Mouse (Mus musculus): Measurements from ENCODE around the gene Ssna1.

Gene Ssna1

GRCm38 (mm10) chr2:25231038-25231437 lies 41.2 kb downstream of the Ssna1 start:
- DNase-seq (ENCODE audit: low read depth, low spot score): no peak

GRCm38 (mm10) chr2:25230581-25230980 lies 41.7 kb downstream of the Ssna1 start:
- no peak for DNase-seq (ENCODE audit: low read depth, low spot score)

GRCm38 (mm10) chr2:25229582-25229981 lies 42.7 kb downstream of the Ssna1 start:
- no peak for DNase-seq (ENCODE audit: low read depth, low spot score)

GRCm38 (mm10) chr2:25228995-25229530 lies 43.2 kb downstream of the Ssna1 start:
- no peak for DNase-seq (ENCODE audit: low read depth, low spot score)

GRCm38 (mm10) chr2:25228431-25228889 lies 43.8 kb downstream of the Ssna1 start:
- peak; percentile 93 for DNase-seq (ENCODE audit: low read depth, low spot score)

GRCm38 (mm10) chr2:25227406-25227805 lies 44.8 kb downstream of the Ssna1 start:
- no peak for DNase-seq (ENCODE audit: low read depth, low spot score)

- DNase-seq (ENCODE audit: low read depth, low spot score): no peak
Measured at GRCm38 (mm10) chr2:25226864-25227263, 45.4 kb downstream of the Ssna1 start.

GRCm38 (mm10) chr2:25225811-25226379 lies 46.3 kb downstream of the Ssna1 start:
- peak; percentile 20 for DNase-seq (ENCODE audit: low read depth, low spot score)

- peak; percentile 99 for DNase-seq (ENCODE audit: low read depth, low spot score)
Measured at GRCm38 (mm10) chr2:25224766-25225752, 47.2 kb downstream of the Ssna1 start.

- DNase-seq (ENCODE audit: low read depth, low spot score): no peak
Measured at GRCm38 (mm10) chr2:25224492-25224765, 47.8 kb downstream of the Ssna1 start, which contains the start of gene Tubb4b. Gene Tubb4b (minus strand): TSS chr2:25224702.

- peak; percentile 81 for DNase-seq (ENCODE audit: low read depth, low spot score)
Measured at GRCm38 (mm10) chr2:25223681-25224491, 48.4 kb downstream of the Ssna1 start.

GRCm38 (mm10) chr2:25221331-25221772 lies 50.9 kb downstream of the Ssna1 start:
- DNase-seq (ENCODE audit: low read depth, low spot score): no peak

Data from 3T3-L1 (cell line).